Comparison of ENCODE assay signal across 10 mouse cellular contexts in genomic region chr8:108915876-108916275, GRCm38 (mm10).
A peak's percentile ranks its signal among the peaks of the same experiment; 100 is the strongest.
DNase-seq lines count a peak whose midpoint lies in the region; ATAC-seq lines count a peak whose summit lies in the region.
"Had no signal": no experiment of that assay in that cellular context is flagged by ENCODE, and none has a peak within 500 bp of the region (broad histone marks: within the 10 kb centered on the region; RNA-seq: fewer than 3 reads in every experiment).

No protein-coding gene starts in this region.

- no peak overlapping the region for H3K4me2 ChIP-seq in hindbrain, embryonic 13.5 days
- no peak overlapping the region for H3K4me2 ChIP-seq in hindbrain, embryonic 16.5 days (ENCODE audit: low read length)
- no peak overlapping the region for H3K4me2 ChIP-seq in embryonic facial prominence, embryonic 14.5 days (ENCODE audit: low read depth, low read length)
- H3K4me2 ChIP-seq in kidney, embryonic 15.5 days, result no peak overlapping the region
- H3K4me2 ChIP-seq: liver, embryonic 15.5 days had no signal

- 0 out of 2 replicates have a peak, but pooled peaks cover 5% of the 10 kb centered on the region for H3K27me3 ChIP-seq in hindbrain, embryonic 13.5 days
- no peaks in the 10 kb centered on the region for H3K27me3 ChIP-seq in hindbrain, embryonic 16.5 days (replicated peaks; ENCODE audit: control insufficient read depth, insufficient read depth, low read length)
- no peaks in the 10 kb centered on the region for H3K27me3 ChIP-seq in embryonic facial prominence, embryonic 14.5 days (replicated peaks; ENCODE audit: control insufficient read depth, insufficient read depth, low read length)
- no peaks in the 10 kb centered on the region for H3K27me3 ChIP-seq in kidney, embryonic 15.5 days
- H3K27me3 ChIP-seq: liver, embryonic 15.5 days had no signal

- no peak overlapping the region for H3K4me3 ChIP-seq in hindbrain, embryonic 13.5 days
- no peak overlapping the region for H3K4me3 ChIP-seq in hindbrain, embryonic 16.5 days (ENCODE audit: low read length)
- no peak overlapping the region for H3K4me3 ChIP-seq in embryonic facial prominence, embryonic 14.5 days (ENCODE audit: low read depth, low read length)
- H3K4me3 ChIP-seq in kidney, embryonic 15.5 days (replicated peaks), result no peak overlapping the region
- H3K4me3 ChIP-seq: liver, embryonic 15.5 days had no signal

- peak; percentile 85 for DNase-seq in embryonic facial prominence, embryonic 14.5 days (ENCODE audit: low spot score)
- peak; percentile 82 for DNase-seq in lung, postnatal 10 days
- no peak for DNase-seq in left cerebral cortex, adult 8-10 months (ENCODE audit: low spot score in 2 of 2)
- no peak for DNase-seq in urinary bladder, postnatal 4 days (ENCODE audit: low spot score in 2 of 2)
- no peak for DNase-seq in gastrocnemius, adult 8-10 months (ENCODE audit: low spot score in 2 of 2)
- DNase-seq: gastrocnemius, postnatal 14 days had no signal

- no peak overlapping the region for H3K9ac ChIP-seq in hindbrain, embryonic 13.5 days
- H3K9ac ChIP-seq in hindbrain, embryonic 16.5 days (ENCODE audit: low read depth, low read length), result no peak overlapping the region
- H3K9ac ChIP-seq in embryonic facial prominence, embryonic 14.5 days (ENCODE audit: low read depth, low read length), result no peak overlapping the region
- no peak overlapping the region for H3K9ac ChIP-seq in kidney, embryonic 15.5 days
- H3K9ac ChIP-seq: liver, embryonic 15.5 days had no signal

- ATAC-seq in hindbrain, embryonic 13.5 days (ENCODE audit: low FRiP score), result no peak
- no peak for ATAC-seq in hindbrain, embryonic 16.5 days
- ATAC-seq in embryonic facial prominence, embryonic 14.5 days (ENCODE audit: low read depth), result 0 out of 2 replicates have a peak, but pooled peaks have one; percentile 23
- ATAC-seq in kidney, embryonic 15.5 days (replicated peaks; ENCODE audit: low FRiP score), result peak; percentile 59

- H3K9me3 ChIP-seq in hindbrain, embryonic 13.5 days, result no peaks in the 10 kb centered on the region
- H3K9me3 ChIP-seq in hindbrain, embryonic 16.5 days (ENCODE audit: control insufficient read depth, low read length), result no peaks in the 10 kb centered on the region
- H3K9me3 ChIP-seq in embryonic facial prominence, embryonic 14.5 days (ENCODE audit: control insufficient read depth, low read length), result no peaks in the 10 kb centered on the region
- H3K9me3 ChIP-seq in kidney, embryonic 15.5 days (replicated peaks), result no peaks in the 10 kb centered on the region
- H3K9me3 ChIP-seq: liver, embryonic 15.5 days had no signal

- WGBS in hindbrain, embryonic 13.5 days, result 64% methylated on average over 6 of the region's 6 CpGs
- WGBS in hindbrain, embryonic 16.5 days, result 59% methylated on average over 6 of the region's 6 CpGs
- WGBS in embryonic facial prominence, embryonic 14.5 days, result 61% methylated on average over 6 of the region's 6 CpGs
- WGBS in kidney, embryonic 15.5 days, result 28% methylated on average over 6 of the region's 6 CpGs

- H3K36me3 ChIP-seq in hindbrain, embryonic 13.5 days, result peaks cover 6% of the 10 kb centered on the region
- H3K36me3 ChIP-seq in hindbrain, embryonic 16.5 days (ENCODE audit: control insufficient read depth, insufficient read depth, low read length), result no peaks in the 10 kb centered on the region
- H3K36me3 ChIP-seq in embryonic facial prominence, embryonic 14.5 days (ENCODE audit: control insufficient read depth, insufficient read depth, low read length), result 0 out of 2 replicates have a peak, but pooled peaks cover 11% of the 10 kb centered on the region
- peaks cover 7% of the 10 kb centered on the region; the same call in 1 of the 2 replicates for H3K36me3 ChIP-seq in kidney, embryonic 15.5 days
- H3K36me3 ChIP-seq: liver, embryonic 15.5 days had no signal

- H3K4me1 ChIP-seq in hindbrain, embryonic 13.5 days (replicated peaks), result peaks cover 31% of the 10 kb centered on the region
- H3K4me1 ChIP-seq in hindbrain, embryonic 16.5 days (ENCODE audit: control insufficient read depth, insufficient read depth, low read depth, low read length), result peaks cover 4% of the 10 kb centered on the region
- H3K4me1 ChIP-seq in embryonic facial prominence, embryonic 14.5 days (ENCODE audit: control insufficient read depth, insufficient read depth, low read length), result peaks cover 8% of the 10 kb centered on the region
- H3K4me1 ChIP-seq in kidney, embryonic 15.5 days, result peaks cover 17% of the 10 kb centered on the region

- peak overlapping the region; percentile 66; the same call in 1 of the 2 replicates for H3K27ac ChIP-seq in hindbrain, embryonic 13.5 days
- H3K27ac ChIP-seq in hindbrain, embryonic 16.5 days (ENCODE audit: low read depth, low read length), result no peak overlapping the region
- H3K27ac ChIP-seq in embryonic facial prominence, embryonic 14.5 days (replicated peaks; ENCODE audit: low read depth, low read length), result peak overlapping the region; percentile 46; the same call in 1 of the 2 replicates
- H3K27ac ChIP-seq in kidney, embryonic 15.5 days, result peak overlapping the region; percentile 80
- H3K27ac ChIP-seq: liver, embryonic 15.5 days had no signal

Comparison
In these comparisons a context has a peak if more than half of its experiments do, and no peak if none do; other contexts are left out.
1. ATAC-seq: peak in embryonic facial prominence, embryonic 14.5 days (single experiment) and kidney, embryonic 15.5 days (single experiment); none in hindbrain, embryonic 13.5 days (single experiment) and hindbrain, embryonic 16.5 days (single experiment).
2. DNase-seq: peak in embryonic facial prominence, embryonic 14.5 days (single experiment) and lung, postnatal 10 days (single experiment); none in left cerebral cortex, adult 8-10 months (0 of 2), urinary bladder, postnatal 4 days (0 of 2) and gastrocnemius, adult 8-10 months (0 of 2).